Mouse (Mus musculus): ENCODE measurements around the gene AL607142.1.

The AL607142.1 gene

DNA sequence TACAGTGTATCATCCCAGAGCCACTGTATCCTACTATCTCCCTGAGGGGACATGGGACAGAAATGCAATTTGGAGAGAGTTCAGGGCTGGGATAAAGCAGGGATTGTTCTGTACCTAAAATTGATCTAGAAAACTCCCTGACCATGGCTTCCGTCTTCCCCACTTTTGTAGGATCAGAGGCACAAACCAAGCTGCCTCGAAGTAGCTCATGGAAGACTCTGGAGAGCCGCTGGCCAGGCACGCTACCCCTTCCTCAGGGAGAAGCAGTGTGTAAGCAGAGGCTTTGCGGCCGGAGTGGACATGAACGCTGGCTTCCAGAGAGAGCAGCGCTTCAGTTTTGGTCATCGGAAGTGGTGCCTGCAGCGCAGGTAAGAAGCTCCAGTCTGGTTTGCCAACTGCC, at the start of gene AL607142.1:
TSS of gene AL607142.1 (plus strand) at position 301 of the 400 bp plus-strand sequence.
- in situ Hi-C loops (cut with MboI, MseI), result loop anchor here (10.0 kb wide), 1 partner anchor 1650 kb away; no protein-coding TSS in a partner anchor

- in situ Hi-C loops (cut with MboI, MseI), result loop anchor here (10.0 kb wide), 1 partner anchor 486 kb away; no protein-coding TSS in a partner anchor
Observed at GRCm38 (mm10) chr4:120018426-120018825, 46.4 kb upstream of the AL607142.1 start.

- in situ Hi-C loops (cut with MboI, MseI), result loop anchor here (10.0 kb wide), 1 partner anchor 48 kb away; no protein-coding TSS in a partner anchor
Observed at GRCm38 (mm10) chr4:120022392-120022791, 42.4 kb upstream of the AL607142.1 start.

DNA sequence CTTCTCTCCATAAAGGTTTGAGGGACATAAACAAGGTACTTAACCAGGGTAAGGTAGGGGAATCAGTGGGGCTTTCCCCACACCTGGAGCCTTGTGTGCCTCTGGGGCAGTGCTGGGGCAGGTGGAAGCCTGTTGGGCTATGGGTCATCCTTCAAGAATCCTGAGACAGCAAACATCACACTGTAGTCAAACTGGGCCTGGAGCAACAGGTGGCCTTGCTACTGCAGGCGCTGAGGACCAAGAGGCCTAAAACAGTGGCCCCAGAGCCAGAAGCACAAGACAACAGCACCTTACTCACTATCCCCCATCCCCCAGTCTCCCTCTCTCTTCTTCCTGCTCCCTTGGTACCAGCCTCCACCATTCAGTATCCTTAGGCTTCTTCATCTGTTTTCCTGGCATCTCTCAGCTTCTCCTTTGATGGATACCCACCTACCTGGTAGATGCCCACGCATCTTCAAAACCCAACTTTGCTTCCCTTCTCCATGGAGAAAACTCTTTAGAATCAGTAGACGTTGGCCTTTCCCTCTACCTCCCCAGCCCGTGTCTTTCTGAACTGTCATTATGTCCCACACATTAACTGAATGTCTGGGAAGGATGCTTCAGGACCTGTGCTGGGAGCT, 41.5 kb upstream of the AL607142.1 start:
- in situ Hi-C loops (cut with MboI, MseI), result loop anchor here (10.0 kb wide), 1 partner anchor 49 kb away; no protein-coding TSS in a partner anchor

DNA sequence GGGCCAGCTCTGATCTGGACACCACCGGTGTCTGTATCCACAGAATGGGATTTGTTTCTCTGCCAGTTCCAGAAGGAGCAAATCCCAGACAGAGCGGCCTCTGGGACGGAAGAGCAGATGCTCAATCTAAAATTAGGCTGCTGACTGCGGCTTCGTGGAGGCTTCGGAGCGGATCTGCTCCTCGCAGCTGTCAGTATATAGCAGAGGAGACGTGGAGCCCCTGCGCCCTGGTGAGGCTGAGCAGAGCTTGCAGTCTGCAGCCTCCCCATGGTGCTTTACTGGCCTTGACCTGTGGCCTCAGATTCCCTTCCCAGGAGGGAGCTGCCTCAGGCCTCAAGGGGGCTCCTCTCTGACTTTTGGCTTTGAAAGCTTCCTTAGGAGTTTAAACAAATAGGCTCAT, 40.7 kb upstream of the AL607142.1 start:
- in situ Hi-C loops (cut with MboI, MseI), result loop anchor here (10.0 kb wide), 1 partner anchor 49 kb away; no protein-coding TSS in a partner anchor

GRCm38 (mm10) chr4:120027671-120028070, 37.1 kb upstream of the AL607142.1 start:
- in situ Hi-C loops (cut with MboI, MseI), result loop anchor here (10.0 kb wide), 1 partner anchor 53 kb away; no protein-coding TSS in a partner anchor

DNA sequence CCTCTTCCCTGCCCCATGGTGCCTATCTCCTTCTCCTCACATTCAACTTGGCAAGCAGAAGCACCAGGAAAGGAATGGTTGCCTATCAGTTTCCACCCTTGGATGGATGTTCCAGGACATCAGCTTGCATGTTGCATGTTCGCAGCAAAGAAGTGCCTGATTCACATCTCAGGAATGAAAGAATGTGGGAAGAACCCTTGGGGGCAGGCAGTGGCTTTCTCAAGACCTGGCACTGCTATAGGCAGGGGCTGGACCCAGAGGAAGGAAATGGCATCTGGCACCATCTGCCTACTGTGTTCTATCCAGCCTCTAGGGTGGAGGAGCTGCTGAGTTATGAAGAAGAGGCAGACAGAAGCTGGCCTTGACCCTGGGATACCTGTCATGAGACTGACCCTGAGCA, 34.9 kb upstream of the AL607142.1 start:
- in situ Hi-C loops (cut with MboI, MseI), result loop anchor here (5.0 to 10.0 kb wide), 3 partner anchors 55 to 108 kb away; no protein-coding TSS in a partner anchor

- in situ Hi-C loops (cut with MboI, MseI), result loop anchor here (5.0 kb wide), 2 partner anchors 70 to 110 kb away; no protein-coding TSS in a partner anchor
Observed at GRCm38 (mm10) chr4:120032320-120032983, 32.3 kb upstream of the AL607142.1 start.

DNA sequence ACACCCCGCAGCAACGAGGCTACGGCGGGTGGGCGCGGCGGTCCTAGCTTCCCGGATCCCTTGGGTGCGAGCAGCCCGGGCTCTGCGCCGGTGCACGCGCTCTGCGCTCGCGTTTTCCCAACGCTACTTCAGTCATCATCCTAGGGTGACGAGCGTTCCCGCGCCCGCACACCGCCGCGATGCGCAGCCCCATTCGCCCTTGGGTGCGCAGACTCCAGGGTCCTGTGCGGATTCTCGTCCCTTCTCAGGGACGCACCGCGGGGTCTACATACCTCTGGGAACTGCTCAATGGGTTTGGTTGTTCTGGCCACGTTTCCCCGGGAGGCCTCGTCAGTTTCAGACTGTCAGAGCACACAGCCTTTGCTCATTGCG, 31.8 kb upstream of the AL607142.1 start:
- in situ Hi-C loops (cut with MboI, MseI), result loop anchor here (5.0 kb wide), 2 partner anchors 69 to 111 kb away; no protein-coding TSS in a partner anchor

DNA sequence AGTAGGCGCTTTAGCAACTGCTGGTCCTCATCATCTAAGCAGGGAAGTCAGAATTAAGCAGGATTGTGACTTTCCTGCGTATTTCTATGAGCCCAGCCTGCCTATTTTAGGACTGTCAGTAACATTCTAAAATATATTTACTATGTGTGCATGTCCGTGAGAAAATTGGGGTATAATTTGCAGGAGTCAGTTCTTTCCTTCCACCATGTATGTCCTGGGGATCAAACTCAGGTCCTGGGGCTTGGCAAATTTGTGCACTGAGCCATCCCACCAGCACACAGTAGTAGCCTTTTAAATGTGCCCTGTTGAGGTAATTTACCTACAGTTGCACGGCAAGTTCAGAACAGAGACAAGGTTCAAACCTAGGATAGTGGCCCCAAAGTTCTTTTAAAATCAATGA, 28.5 kb upstream of the AL607142.1 start:
- in situ Hi-C loops (cut with MboI, MseI), result no loop called here

- in situ Hi-C loops (cut with MboI, MseI), result no loop called here
Observed at GRCm38 (mm10) chr4:120037007-120037406, 27.8 kb upstream of the AL607142.1 start.

DNA sequence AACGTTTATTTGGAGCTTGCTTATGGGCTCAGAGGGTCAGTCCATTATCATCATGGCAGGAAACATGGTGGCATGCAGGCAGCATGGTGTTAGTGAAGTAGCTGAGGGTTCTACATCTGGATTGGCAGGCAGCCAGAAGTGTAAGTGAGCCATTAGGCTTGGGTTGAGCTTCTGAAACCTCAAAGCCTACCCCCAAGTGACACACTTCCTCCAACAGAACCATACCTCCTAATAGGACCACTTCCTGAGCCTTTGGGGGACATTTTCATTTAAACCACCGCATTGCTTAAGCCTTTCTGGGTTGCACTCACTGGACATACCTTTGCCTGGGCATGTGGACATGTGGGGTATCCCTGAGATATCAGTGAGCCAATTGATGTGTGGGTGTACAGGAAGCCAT, 23.3 kb upstream of the AL607142.1 start:
- in situ Hi-C loops (cut with MboI, MseI), result no loop called here

- in situ Hi-C loops (cut with MboI, MseI), result no loop called here
Observed at GRCm38 (mm10) chr4:120042480-120042879, 22.3 kb upstream of the AL607142.1 start.

DNA sequence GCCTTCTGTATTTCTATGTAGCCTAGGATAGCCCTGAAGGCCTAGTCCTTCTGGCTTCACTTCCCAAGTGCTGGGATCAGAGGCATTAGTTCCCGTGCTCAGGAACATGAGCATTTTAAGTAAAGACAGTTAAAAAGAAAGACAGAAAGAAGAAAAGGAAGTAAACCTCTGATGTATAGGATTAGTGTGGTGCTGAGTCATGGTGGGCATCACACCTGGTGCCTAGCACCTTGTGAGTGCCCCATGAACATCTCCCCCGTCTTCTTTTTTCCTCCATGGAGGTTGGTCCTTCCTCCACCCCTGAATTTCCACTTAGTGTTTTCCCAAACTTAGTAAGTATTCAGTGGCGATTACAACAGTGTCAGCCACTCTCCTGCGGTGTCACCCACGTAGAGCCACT, 20.2 kb upstream of the AL607142.1 start:
- in situ Hi-C loops (cut with MboI, MseI), result no loop called here

DNA sequence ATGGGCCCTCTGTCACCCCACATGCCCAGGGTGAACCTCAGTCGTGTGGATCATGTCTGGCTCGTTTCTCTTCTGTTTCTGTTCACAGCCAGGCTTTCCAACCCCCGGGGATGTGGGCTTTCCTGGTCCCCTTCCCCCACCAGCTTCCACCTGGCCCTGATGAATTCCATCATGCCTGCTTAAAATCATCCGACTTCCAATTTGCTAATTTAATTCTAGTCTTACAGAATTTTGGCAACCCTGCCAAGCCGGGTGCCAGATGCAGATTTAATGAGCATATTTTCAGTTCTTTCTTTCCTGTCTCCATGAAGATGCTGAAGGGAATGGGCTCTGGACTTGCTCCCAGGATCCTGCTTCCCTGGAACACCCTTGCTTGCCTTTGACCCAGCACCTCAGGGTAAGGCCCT, 19.7 kb upstream of the AL607142.1 start:
- in situ Hi-C loops (cut with MboI, MseI), result no loop called here

- in situ Hi-C loops (cut with MboI, MseI), result no loop called here
Observed at GRCm38 (mm10) chr4:120045871-120046270, 18.9 kb upstream of the AL607142.1 start.

GRCm38 (mm10) chr4:120047060-120047459, 17.7 kb upstream of the AL607142.1 start:
- in situ Hi-C loops (cut with MboI, MseI), result no loop called here

DNA sequence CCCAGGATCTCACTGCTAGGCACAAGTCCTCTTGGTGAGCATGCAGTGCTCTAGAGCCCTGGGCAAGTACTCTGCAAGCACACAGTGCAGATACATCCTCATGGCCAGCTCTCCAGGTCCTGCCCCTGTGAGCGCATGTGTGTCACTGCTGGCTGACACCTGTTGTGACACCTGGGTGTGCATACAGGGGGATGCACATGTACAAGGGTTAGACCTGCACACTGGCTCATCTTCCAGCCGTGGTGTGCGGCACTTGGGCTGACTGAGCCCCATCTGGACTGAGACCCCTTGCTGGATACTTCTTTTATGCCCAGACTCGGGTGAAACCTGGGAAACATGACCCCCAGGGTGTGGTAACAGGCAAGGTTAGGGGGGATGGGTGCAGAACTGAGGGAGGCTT, 16.5 kb upstream of the AL607142.1 start:
- in situ Hi-C loops (cut with MboI, MseI), result no loop called here

DNA sequence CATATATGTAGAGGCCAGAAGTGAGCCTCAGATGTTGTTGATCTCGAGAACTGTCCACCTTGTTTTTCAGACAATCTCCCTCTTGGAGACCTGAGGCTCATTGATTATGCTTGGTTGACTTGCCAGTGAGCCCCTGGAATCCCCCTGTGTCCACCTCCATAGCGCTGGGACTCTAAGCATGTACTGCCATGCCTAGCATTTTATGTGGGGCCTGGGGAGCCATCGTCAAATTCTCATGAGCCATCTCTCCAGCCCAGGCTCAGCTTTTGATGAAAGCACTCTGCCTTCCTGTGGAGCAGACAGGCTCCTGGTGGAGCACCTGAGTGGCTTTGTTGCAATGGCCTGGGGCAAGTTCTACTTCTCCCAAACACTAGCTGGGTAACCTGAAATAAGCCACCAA, 14.9 kb upstream of the AL607142.1 start:
- in situ Hi-C loops (cut with MboI, MseI), result no loop called here

DNA sequence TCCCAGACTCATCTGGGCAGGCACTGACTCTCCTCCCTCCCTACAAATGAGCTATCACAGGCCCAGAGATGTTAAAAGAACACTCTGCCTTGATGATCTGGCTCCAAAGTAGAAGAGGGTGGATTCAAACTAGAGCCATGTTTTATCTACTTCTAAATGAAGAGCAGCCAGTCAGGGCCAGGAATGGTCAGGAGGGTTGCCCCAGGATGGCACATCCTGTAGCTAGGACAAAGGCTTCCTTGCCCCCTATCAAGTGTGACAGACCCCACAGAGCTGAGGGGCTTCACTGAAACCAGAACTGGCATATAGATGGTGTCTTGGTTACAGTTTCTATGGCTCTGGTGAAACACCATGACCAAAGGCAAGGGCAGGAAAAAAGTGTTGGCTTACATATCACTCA, 12.3 kb upstream of the AL607142.1 start:
- in situ Hi-C loops (cut with MboI, MseI), result no loop called here

GRCm38 (mm10) chr4:120053026-120054005, 11.5 kb upstream of the AL607142.1 start:
- in situ Hi-C loops (cut with MboI, MseI), result no loop called here

DNA sequence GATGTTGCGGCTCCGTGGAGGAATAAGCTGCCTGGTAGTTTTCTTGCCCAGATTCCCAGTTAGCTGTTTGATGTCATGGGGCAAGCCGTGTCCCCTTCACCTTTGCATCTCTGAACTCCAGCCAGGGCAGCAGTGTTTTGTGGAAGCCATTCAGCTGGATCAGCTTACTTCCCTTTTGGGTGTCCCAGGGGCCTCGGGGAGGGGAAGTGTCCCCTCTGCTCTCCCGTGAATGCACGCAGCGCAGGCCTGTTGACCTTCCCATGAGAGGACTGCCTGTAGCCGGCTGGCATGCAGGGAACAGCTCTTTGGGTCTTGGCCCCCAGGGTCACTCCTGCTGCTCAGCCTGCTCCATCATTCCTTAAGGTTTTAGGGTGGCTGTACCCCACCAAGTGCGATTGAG, 10.7 kb upstream of the AL607142.1 start:
- in situ Hi-C loops (cut with MboI, MseI), result no loop called here
